Mouse (Mus musculus) limb, embryonic 10.5 days (tissue): ENCODE data around the gene Ankrd37. TPM values are rescaled to one million over a fixed set of nuclear protein-coding genes. Genes with fewer than 3 reads are reported as not detected.

Experiments used
- DNase-seq: peaks from one replicate; pipeline ENCODE4 v3.0.0-alpha.2; 2017; ENCODE audit warnings: low spot score
- H3K27ac ChIP-seq: fragments of 300-500 bp; sonication (generic); 2 replicates; pipeline ENCODE4 v1.5.1; 2016; ENCODE audit warnings: mild to moderate bottlenecking
- H3K27me3 ChIP-seq: fragments of 300-500 bp; sonication (generic); 2 replicates; pipeline ENCODE4 v1.6.1; 2016; ENCODE audit warnings: low read depth, mild to moderate bottlenecking; ENCODE audit not compliant: poor library complexity, severe bottlenecking
- H3K36me3 ChIP-seq: fragments of 300-500 bp; sonication (generic); 2 replicates; pipeline ENCODE4 v1.6.1; 2016; ENCODE audit warnings: mild to moderate bottlenecking, moderate library complexity
- H3K4me1 ChIP-seq: fragments of 300-500 bp; sonication (generic); 2 replicates; pipeline ENCODE4 v1.6.1; 2016
- H3K4me3 ChIP-seq: fragments of 300-500 bp; sonication (generic); 2 replicates; pipeline ENCODE4 v1.5.1; 2016; ENCODE audit warnings: mild to moderate bottlenecking, moderate library complexity
- H3K9me3 ChIP-seq: fragments of 300-500 bp; sonication (generic); replicated peaks from 2 replicates; pipeline ENCODE4 v1.6.1; 2016; ENCODE audit warnings: mild to moderate bottlenecking
- WGBS: fragments of 180-500 bp; shearing (Covaris S2); methylation state at CpG from one replicate; pipeline ENCODE4 v1.1.7; 2016; 5-methylcytosine and 5-hydroxymethylcytosine counted together
- polyA plus RNA-seq: library from polyadenylated mRNA; unstranded; fragments of >200 nt; fragmentation: Nextera tagmentation; extraction: Ambion mirVana; gene quantifications from 2 replicates; pipeline ENCODE4 v1.2.1, GENCODE M21; 2016

The Ankrd37 gene
- polyA plus RNA-seq = 15.0 and 16.6 TPM in 2 replicates

DNA sequence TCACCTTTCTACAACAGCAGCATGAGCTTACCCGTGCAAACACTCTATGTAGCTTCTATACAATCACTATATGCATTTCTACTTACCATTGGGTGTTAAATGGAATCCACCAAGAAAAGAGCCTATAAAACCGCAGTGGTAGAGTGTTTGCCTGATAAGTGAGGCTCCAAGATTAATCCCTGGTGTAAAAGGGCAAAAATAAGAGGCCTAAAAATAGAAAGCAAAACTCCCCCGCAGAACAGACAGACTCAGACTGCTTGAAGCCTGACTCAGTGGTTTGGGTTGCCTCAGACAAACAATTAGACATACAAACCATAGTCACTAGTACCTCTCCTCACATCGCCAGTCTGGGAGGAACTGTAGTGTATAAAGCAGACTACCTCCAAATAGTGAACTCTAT is at the start of gene Ankrd37:
Gene Ankrd37, minus strand, starts transcription at position 112 of the 400 bp plus-strand sequence.
- DNase-seq = no peak
- no peak within 1 kb of the TSS for H3K4me3 ChIP-seq
- WGBS = 79% methylated on average over 4 of the region's 4 CpGs
- H3K4me1 ChIP-seq = peaks cover 3% of the 10 kb centered on the region
- no peaks in the 10 kb centered on the region for H3K27me3 ChIP-seq
- no peaks in the 10 kb centered on the region for H3K36me3 ChIP-seq
- no peak within 1 kb of the TSS for H3K27ac ChIP-seq
- H3K9me3 ChIP-seq = no peaks in the 10 kb centered on the region

DNA sequence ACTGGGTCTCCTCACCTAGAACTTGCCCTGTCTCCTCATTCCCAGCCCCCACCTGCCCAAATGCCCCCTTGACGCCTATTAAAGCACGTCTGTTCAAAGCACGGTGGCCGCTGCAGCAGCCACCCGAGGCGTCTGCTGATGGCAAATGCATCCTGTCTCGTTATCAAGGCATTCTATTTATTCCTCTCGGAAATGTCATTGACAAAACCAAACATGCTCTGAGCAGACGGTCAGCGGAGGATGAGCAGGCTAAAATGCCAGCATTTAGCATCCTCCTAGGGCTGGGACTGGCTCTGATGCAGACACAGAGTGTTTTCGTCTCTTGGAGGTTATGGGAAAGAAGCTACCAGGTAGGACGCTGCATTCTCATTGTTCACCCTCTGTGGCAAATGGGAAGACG is 34.8 kb upstream of the Ankrd37 start:
- DNase-seq = no peak
- no peak overlapping the region for H3K4me3 ChIP-seq
- H3K27me3 ChIP-seq = no peaks in the 10 kb centered on the region
- H3K36me3 ChIP-seq = no peaks in the 10 kb centered on the region
- H3K4me1 ChIP-seq = no peaks in the 10 kb centered on the region
- 0 out of 2 replicates have a peak overlapping the region, but pooled peaks have one; percentile 3 for H3K27ac ChIP-seq
- no peaks in the 10 kb centered on the region for H3K9me3 ChIP-seq
- WGBS = 64% methylated on average over 13 of the region's 13 CpGs

DNA sequence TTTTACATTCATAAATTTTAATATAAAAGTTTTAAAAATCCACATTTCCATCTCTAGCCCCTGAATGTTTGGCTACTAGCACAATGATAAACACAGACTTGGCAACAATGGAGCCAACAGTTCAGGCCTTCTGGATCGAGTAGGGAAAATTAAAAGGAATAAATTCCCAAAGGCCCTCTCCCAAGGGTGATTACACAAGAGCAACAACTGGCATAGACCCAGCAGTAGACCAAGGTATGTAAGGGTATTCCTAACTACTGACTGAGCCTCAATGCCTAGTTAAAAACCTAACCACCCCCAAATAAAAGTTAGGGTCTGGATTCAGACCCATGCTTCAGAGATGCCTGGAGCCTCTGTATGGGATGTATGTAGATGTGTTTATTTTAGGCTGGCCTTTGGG is 34.2 kb upstream of the Ankrd37 start:
- WGBS = 89% methylated on average over 1 of the region's 1 CpGs
- Histone ChIP-seq H3K4me3 (no peak overlapping the region), H3K4me1 (no peaks in the 10 kb centered on the region)

DNA sequence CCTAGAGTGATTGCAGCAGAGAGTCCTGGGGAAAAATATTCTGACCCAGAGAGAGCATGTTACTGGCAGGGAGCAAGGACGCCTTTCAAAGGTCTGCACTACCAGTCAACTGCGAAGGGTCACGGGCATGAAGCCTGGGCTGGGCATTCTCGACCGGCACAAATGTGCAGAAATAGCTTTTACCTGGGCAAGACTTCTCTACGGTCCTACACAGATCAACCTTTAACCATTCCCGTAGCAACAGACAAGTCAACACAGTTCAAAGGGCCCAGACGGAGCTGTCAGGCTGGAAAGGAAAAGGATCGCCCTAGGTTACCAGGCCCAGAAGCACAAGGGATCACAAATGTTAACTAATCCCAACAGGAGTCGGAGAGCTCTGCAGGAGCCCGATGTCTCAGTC is 30.7 kb upstream of the Ankrd37 start:
- H3K9me3 ChIP-seq = no peaks in the 10 kb centered on the region
- H3K27me3 ChIP-seq = no peaks in the 10 kb centered on the region
- DNase-seq = no peak
- 77% methylated on average over 11 of the region's 11 CpGs for WGBS
- no peaks in the 10 kb centered on the region for H3K4me1 ChIP-seq
- H3K27ac ChIP-seq = no peak overlapping the region
- H3K36me3 ChIP-seq = no peaks in the 10 kb centered on the region
- H3K4me3 ChIP-seq = no peak overlapping the region

More for the DNA sequence above, 34.2 kb upstream of the Ankrd37 start:
- Histone ChIP-seq H3K36me3 (no peaks in the 10 kb centered on the region), H3K27ac (0 out of 2 replicates have a peak overlapping the region, but pooled peaks have one; percentile 3), H3K27me3 (no peaks in the 10 kb centered on the region), H3K9me3 (no peaks in the 10 kb centered on the region)
- no peak for DNase-seq

- WGBS = 65% methylated on average over 4 of the region's 4 CpGs
- Histone ChIP-seq H3K9me3 (no peaks in the 10 kb centered on the region), H3K36me3 (no peaks in the 10 kb centered on the region), H3K27me3 (no peaks in the 10 kb centered on the region), H3K4me3 (no peak overlapping the region), H3K4me1 (no peaks in the 10 kb centered on the region), H3K27ac (no peak overlapping the region)
- DNase-seq = no peak
Observed at GRCm38 (mm10) chr8:46024392-46024791, 18.9 kb upstream of the Ankrd37 start.

- no peaks in the 10 kb centered on the region for H3K9me3 ChIP-seq
- no peaks in the 10 kb centered on the region for H3K4me1 ChIP-seq
- H3K27ac ChIP-seq = no peak overlapping the region
- no peaks in the 10 kb centered on the region for H3K27me3 ChIP-seq
- no peak overlapping the region for H3K4me3 ChIP-seq
- no peaks in the 10 kb centered on the region for H3K36me3 ChIP-seq
- DNase-seq = no peak
- WGBS = 93% methylated on average over 9 of the region's 9 CpGs
Observed at GRCm38 (mm10) chr8:46022758-46023157, 17.3 kb upstream of the Ankrd37 start.

- no peaks in the 10 kb centered on the region for H3K9me3 ChIP-seq
- 90% methylated on average over 9 of the region's 9 CpGs for WGBS
- H3K4me1 ChIP-seq = no peaks in the 10 kb centered on the region
- H3K36me3 ChIP-seq = no peaks in the 10 kb centered on the region
- H3K27ac ChIP-seq = no peak overlapping the region
- no peak for DNase-seq
- H3K4me3 ChIP-seq = no peak overlapping the region
- H3K27me3 ChIP-seq = no peaks in the 10 kb centered on the region
Observed at GRCm38 (mm10) chr8:46022203-46022602, 16.7 kb upstream of the Ankrd37 start.

DNA sequence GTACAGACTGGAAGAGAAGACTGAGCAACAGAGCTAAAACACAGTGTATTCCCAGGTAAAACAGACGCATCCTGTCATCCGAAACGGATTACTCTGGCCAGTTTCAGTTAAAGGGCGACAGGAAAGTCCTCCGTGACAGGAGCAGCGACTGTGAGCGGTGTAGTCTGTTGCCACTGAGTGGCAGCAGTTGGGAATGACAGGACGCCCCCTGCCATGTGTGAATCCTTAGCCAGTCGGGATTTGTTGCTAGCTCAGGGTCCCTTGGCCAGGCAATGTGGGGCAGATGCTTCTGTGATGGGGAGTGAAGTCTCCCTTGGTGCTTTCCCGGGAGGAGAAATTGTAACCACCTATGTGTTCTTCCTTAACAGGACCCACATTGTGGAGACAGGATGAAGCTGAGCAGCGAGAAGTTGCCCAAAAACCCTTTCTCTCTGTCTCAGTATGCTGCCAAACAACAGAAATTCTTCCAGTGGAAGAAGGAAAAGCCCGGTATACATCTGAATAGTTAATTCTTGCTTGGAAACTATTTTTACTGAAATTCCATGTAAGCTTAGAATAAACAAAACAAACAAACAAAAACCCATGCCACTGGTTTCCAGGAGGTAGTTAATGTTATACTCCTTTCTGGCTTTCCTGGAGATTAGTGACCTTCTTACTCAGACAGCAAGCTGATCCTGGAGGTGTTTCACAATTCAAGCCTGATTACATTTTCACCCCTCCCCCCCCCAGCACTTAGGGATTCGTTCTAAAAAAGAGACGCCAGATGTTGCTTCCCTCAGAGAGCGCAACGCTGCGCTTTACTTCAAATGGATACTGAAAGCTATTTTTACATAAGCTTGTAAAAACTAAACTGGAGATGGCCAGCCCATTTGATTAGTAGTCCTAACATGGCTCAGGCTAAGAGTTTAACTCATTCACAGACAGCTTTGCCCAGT is 5.5 kb upstream of the Ankrd37 start:
- 17% methylated on average over 17 of the region's 17 CpGs for WGBS
- Histone ChIP-seq H3K9me3 (no peaks in the 10 kb centered on the region), H3K27ac (peak overlapping the region; percentile 47; the same call in 1 of the 2 replicates), H3K27me3 (no peaks in the 10 kb centered on the region), H3K4me3 (peak overlapping the region; percentile 25; the same call in 1 of the 2 replicates), H3K36me3 (no peaks in the 10 kb centered on the region), H3K4me1 (peaks cover 13% of the 10 kb centered on the region)
- DNase-seq = peak; percentile 51

DNA sequence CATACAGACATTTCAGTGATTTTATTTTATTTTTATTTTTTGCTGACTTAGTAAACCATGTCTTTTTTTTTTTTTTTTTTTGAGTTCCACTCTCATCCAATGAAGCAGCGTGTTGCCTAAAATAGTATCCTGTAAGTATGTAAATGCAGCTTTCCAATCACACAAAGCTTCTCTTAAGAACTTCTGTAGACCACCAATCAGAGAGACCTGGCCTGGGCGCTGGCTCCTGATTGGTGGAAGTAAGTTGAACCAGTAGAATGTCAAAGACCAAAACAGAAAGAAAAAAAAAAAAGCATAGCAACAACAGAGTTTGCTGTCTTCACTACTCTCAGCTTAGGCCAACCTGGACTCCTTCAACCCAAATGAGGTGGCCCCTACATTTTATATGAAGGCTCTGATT is 4.8 kb upstream of the Ankrd37 start:
- H3K4me3 ChIP-seq = peak overlapping the region; percentile 25; the same call in 1 of the 2 replicates
- peak overlapping the region; percentile 47; the same call in 1 of the 2 replicates for H3K27ac ChIP-seq
- no peak for DNase-seq
- peaks cover 13% of the 10 kb centered on the region for H3K4me1 ChIP-seq
- no peaks in the 10 kb centered on the region for H3K9me3 ChIP-seq
- no peaks in the 10 kb centered on the region for H3K27me3 ChIP-seq
- H3K36me3 ChIP-seq = no peaks in the 10 kb centered on the region
- 54% methylated on average over 2 of the region's 2 CpGs for WGBS

- Histone ChIP-seq H3K27me3 (no peaks in the 10 kb centered on the region), H3K27ac (no peak overlapping the region), H3K36me3 (no peaks in the 10 kb centered on the region), H3K4me1 (peaks cover 13% of the 10 kb centered on the region), H3K4me3 (no peak overlapping the region), H3K9me3 (no peaks in the 10 kb centered on the region)
- DNase-seq = no peak
- WGBS = 48% methylated on average over 3 of the region's 3 CpGs
Observed at GRCm38 (mm10) chr8:46007050-46007672, 1.7 kb upstream of the Ankrd37 start.

DNA sequence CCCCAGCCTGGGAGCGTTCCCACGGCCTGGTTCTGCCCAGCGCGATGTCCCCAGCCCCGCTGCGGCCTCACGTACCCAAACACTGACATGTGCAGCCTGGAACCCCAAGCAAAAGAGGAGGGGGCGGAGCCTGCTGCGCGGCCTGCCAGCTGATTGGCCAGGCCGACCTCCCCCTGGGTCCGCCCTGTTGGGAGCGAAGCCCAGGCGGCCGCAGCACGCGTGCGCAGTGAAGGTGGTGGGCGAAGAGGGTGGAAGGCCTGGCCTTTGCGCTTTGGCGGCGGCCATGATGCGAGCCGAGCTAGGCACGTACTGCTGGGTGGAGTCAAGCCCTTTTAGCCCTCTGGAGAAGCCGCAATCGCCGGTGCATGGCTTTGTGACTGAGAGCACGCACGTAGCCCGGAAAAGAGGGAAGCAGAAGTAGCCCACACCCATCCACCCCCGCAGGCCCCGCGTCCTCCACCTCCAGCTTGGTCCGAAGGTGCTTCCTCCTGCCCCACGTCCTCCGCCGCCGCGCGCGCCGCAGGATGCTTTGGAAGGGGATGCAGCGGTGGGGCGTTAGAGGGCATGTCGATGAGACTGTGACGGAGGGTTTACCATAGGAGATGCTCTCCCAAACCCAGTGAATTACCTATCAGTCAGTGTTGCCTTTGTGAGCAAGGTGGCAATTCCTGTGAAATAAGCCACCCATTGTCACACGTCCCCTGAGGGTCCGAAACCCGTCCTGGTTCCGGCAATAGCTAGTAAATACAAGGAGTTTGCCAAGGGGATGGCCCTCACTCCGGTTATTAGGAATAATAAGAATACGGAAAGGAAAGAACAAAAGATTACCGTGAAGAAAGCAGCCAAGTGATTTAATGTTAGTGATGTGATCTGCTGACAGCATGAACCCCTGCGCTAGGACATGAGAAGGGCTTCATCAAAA is 5.5 kb downstream of the Ankrd37 start:
- no peaks in the 10 kb centered on the region for H3K27me3 ChIP-seq
- peaks cover 25% of the 10 kb centered on the region for H3K36me3 ChIP-seq
- peaks cover 13% of the 10 kb centered on the region for H3K4me1 ChIP-seq
- DNase-seq = peak; percentile 99
- 8% methylated on average over 55 of the region's 55 CpGs for WGBS
- H3K9me3 ChIP-seq = no peaks in the 10 kb centered on the region
- H3K27ac ChIP-seq = peak overlapping the region; percentile 98
- H3K4me3 ChIP-seq = peak overlapping the region; percentile 65

GRCm38 (mm10) chr8:45999138-45999783 is 6.2 kb downstream of the Ankrd37 start, which contains the start of gene Lrp2bp:
Gene Lrp2bp, plus strand, starts transcription at chr8:45999303.
- Histone ChIP-seq H3K27ac (peak within 1 kb of the TSS; percentile 98), H3K4me3 (peak within 1 kb of the TSS; percentile 65), H3K36me3 (peaks cover 29% of the 10 kb centered on the region), H3K27me3 (no peaks in the 10 kb centered on the region), H3K4me1 (peaks cover 13% of the 10 kb centered on the region), H3K9me3 (no peaks in the 10 kb centered on the region)
- DNase-seq = peak; percentile 48
- 6% methylated on average over 22 of the region's 22 CpGs for WGBS
